Comparison of ENCODE assay signal across 20 mouse cellular contexts in the genomic region with DNA sequence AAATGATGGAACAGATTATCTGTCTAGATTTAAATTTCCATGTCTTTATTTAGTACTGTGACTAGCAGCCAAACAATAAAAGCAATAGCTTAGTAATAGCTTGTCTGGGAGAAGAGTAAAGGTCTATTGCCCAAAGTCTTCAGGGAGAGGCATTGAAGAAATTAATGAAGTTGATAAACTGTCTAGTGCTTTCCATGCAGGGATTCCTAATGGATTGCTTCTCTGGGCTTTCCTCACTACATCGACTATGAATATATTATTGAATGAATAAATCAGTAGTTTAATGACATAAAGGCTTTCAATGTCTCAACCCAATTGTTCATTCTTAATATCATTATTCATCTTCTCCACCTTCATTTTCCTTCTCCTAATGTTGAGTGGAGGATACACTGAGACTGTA.
"Had no signal": no experiment of that assay in that cellular context is flagged by ENCODE, and none has a peak within 500 bp of the region (broad histone marks: within the 10 kb centered on the region; RNA-seq: fewer than 3 reads in every experiment).

No protein-coding gene starts in this region.

- H3K4me2 ChIP-seq: liver, embryonic 11.5 days; liver, embryonic 13.5 days; liver, embryonic 15.5 days; lung, embryonic 15.5 days; midbrain, embryonic 11.5 days; midbrain, embryonic 13.5 days; midbrain, embryonic 15.5 days had no signal

- ATAC-seq: liver, postnatal 0 days; lung, postnatal 0 days; midbrain, embryonic 13.5 days; midbrain, embryonic 15.5 days had no signal

- DNase-seq: liver, embryonic 13.5 days; liver, postnatal 0 days; lung, adult 2 months; lung, postnatal 14 days; lung, postnatal 36 days; right cerebral cortex, postnatal 25 days; right cerebral cortex, postnatal 4 days; spleen, adult 18-20 months; thymus, adult 18-20 months; thymus, postnatal 14 days; thymus, postnatal 36 days had no signal

- H3K9me3 ChIP-seq: liver, embryonic 13.5 days; liver, embryonic 15.5 days; lung, embryonic 15.5 days; megakaryocyte, embryonic 14.5 days; midbrain, embryonic 13.5 days; midbrain, embryonic 15.5 days had no signal

- H3K4me3 ChIP-seq: liver, embryonic 13.5 days; liver, embryonic 15.5 days; lung, embryonic 15.5 days; megakaryocyte, embryonic 14.5 days; midbrain, embryonic 13.5 days; midbrain, embryonic 15.5 days had no signal

- H3K36me3 ChIP-seq: liver, embryonic 13.5 days; liver, embryonic 15.5 days; lung, embryonic 15.5 days; midbrain, embryonic 13.5 days; midbrain, embryonic 15.5 days had no signal

- H3K9ac ChIP-seq: liver, embryonic 13.5 days; liver, embryonic 15.5 days; liver, postnatal 0 days; lung, embryonic 15.5 days; midbrain, embryonic 13.5 days; midbrain, embryonic 15.5 days had no signal

- H3K27me3 ChIP-seq: liver, embryonic 13.5 days; liver, embryonic 15.5 days; lung, embryonic 15.5 days; megakaryocyte, embryonic 14.5 days; midbrain, embryonic 13.5 days; midbrain, embryonic 15.5 days had no signal

- H3K27ac ChIP-seq: liver, embryonic 13.5 days; liver, embryonic 15.5 days; lung, embryonic 15.5 days; macrophage; midbrain, embryonic 13.5 days; midbrain, embryonic 15.5 days had no signal

- H3K4me1 ChIP-seq: liver, embryonic 13.5 days; liver, embryonic 15.5 days; lung, embryonic 15.5 days; megakaryocyte, embryonic 14.5 days; midbrain, embryonic 13.5 days; midbrain, embryonic 15.5 days had no signal
